Mouse (Mus musculus) kidney, adult 8-10 months (tissue): ENCODE results near the gene Tssk1.

ENCODE experiments used
- DNase-seq, 2 experiments: peaks; one replicate each; pipeline ENCODE4 v3.0.0; 2022

Gene Tssk1

DNA sequence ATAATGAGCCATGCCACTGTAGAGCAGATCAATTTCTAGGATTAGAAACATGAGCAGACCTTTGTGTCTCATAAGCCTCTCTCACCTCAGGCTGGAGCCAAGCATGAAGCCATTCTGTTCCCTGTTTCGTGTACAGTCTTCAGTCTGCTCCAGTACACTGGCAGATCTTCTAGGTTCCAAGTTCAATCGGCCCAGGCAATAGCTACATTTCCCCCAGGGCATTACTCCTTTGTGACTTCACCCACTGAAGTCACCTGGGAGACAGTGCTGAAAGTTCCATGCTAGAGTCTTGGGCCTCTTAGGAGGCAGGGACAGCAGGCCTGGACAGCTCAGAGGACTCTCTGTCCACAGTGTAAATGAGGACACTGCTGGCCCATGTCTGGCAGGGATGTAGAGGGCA lies at the start of gene Tssk1:
Tssk1 (plus strand) TSS at position 301 of the 400 bp plus-strand sequence.
- no peak for DNase-seq

DNA sequence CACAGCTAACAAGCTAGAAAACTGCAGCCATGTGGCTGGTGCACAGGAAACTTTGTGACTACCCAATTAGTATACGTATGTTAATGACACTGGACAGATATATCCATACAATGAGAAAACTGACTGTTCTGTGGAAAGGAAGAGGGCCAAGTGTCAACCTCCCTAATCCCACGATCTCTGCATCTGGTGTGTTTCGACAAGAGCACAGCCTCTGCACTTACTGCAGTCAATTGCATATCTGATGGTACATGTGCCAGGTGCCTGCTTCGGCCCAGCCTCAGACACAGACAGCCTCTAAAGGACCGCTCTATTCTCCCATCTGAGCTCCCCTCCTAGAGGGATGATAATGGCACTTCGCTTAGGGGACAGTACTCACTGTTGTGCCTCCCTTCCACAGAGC lies 45.6 kb upstream of the Tssk1 start:
- DNase-seq: no peak

DNA sequence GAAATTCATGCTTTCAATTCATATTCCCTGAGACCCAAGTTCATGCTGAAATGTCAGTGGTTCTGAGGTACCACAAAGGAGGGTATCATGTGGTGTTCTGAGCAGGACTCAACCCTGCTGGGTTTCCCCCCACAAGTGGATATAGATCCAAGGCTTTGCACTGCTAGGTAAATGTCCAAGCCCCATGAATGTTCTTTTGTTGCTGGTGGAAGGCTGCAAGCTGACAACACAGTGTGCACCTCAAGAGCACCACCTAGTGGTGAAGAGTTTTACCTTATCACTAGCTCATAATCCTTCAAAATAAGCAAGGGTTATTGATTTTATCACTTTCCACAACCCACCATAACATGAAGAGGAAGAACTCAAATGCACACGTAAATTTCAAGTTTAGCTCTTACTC lies 45.1 kb upstream of the Tssk1 start:
- no peak for DNase-seq

DNA sequence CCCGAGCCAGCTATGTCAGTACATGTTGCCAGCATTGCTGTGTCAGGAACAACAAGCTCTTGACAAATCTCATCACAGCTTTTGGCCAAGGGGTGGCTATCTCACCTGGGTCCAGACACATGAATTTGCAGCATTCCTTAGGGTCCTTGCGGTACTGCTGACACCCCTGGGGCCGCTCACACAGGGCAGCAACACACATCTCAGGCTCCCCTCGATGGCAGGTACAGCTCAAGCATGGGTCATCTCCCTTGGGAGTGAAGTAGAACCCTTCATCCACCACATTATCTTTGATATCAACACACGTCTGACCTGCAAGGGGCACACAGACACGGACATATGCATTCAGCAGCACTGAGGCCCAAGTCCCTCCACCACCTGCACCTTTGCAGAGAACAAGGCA lies 44.5 kb upstream of the Tssk1 start:
- DNase-seq: no peak

DNA sequence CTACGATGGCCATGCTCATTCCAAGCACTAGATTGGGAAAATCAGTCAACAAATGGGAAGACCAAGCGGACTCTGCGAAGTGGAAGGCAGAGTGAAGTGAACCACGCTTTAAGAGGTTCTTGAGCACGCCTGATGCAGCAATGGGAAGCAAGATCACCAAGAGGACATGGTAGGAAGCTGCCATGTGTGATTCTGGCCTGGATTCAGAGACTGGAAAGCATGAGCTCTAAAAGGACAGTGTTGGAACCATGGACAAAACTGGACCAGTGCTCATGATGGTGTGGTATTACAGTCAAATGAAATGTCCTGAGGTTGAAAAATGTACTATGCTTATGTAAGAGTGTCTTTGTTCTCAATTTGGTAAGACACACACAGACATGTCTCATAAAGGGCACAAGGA lies 42.7 kb upstream of the Tssk1 start:
- no peak for DNase-seq

DNA sequence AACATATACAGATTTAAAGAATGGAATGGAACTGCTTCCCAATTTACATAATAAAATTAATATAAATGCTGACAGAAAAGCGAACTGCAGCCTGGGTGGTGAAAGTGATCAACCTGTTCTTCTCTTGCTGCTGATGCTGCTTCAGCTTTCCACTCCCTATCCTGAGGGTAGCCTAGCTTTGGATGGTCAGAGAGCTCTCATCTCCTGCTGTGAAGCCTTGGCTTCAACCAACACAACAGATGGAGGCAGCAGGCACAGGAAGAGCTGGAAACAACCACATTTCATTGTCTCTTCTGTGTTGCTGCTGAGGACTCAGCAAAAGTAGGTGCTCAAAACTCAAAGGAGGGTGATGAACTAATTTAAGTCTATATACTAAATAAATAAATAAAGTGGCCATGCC lies 42.2 kb upstream of the Tssk1 start:
- no peak for DNase-seq

DNA sequence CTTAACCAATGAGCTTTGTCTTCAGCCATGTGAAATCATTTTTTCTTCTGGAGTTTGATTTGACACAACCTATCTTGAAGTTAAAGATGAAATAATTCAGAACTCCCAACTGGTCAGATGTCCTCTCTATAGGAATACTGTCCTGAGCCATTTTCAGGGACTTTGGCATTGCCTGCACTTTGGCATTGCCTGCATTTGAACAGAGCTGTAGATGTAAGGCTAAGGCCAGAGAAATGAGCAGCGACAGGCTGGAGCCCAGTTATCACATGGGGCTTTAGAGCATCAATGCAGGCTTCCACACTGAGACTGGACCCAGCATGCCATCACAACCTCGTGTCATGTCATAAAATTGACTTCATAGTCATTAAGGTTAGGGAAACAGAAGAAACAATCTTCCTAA lies 40.8 kb upstream of the Tssk1 start:
- DNase-seq: no peak

DNA sequence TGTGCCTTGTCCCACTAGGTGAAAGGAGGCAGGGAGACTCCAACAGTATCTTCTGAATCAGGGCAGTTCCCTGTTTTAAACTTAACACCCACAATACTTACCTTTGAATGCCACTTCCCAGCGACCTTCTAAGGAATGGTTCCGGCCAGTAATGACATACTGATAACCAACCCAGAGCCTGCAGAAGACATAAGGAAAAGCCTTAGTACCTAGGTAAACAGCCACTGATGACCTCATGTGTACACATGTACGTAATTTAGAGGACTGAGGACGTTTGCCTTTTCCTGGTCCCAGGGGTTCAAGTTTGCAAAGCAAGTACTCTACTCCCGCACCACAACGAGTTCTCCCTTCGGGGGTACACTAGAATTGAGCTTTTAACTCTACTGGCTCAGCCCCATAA lies 36.9 kb upstream of the Tssk1 start:
- DNase-seq: no peak

DNA sequence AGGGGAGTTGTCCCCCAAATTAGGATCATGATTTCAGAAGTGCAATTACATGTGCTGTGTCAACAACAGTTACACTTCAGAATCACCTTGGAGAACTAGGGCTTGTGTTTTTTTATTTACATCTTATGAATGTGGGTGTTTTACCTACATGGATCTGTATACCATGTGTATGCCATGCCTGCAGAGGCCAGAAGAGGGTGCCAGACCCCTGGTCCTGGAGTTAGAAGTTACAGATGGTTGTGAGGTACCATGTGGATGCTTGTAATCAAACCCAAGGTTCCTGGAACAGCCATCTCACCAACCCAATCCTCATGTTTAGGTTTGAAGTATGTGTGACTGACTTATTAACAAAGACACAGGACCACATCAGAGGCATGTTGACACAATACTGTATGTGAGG lies 35.4 kb upstream of the Tssk1 start:
- DNase-seq: no peak

DNA sequence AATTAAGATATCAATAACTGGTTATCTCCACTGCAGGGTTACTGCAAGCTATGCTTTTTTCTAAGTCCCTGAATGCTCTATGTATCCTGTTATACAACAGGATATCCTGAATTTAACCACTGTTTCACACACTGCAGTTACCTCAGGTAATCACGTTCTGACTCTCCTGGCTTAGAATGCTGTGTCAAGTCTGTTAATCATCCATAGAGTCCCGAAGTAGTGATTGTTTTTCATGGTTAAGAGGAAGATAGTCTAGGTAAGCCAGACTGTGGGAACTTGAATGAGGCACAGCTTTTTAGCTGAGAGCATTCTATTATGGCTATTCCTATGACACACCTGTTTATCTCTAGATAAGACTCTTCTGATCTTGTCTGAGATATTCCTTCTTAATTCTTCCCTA lies 28.7 kb upstream of the Tssk1 start:
- peak in 1 of 2 experiments; percentile 58 for DNase-seq

DNA sequence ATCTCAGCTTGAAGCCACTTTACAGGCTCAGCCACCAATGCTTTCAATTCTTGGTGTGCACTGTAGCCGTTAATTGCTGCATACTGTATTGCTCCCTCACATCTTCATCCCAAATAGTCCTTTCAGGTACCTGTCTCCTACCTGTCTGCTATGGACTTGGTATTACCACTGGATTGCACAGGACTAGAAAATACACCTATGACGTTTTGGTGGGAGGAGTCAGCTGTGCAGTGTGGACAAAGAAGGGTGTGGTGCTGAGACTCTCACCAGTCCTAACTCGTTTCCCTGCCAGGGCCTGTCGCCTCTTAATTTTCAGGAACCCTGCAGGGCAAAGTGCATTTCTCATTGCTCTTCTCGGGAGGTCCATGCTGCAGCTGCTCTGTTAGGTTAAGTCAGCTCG lies 28.3 kb upstream of the Tssk1 start:
- peak; percentile 31 to 46 for DNase-seq

DNA sequence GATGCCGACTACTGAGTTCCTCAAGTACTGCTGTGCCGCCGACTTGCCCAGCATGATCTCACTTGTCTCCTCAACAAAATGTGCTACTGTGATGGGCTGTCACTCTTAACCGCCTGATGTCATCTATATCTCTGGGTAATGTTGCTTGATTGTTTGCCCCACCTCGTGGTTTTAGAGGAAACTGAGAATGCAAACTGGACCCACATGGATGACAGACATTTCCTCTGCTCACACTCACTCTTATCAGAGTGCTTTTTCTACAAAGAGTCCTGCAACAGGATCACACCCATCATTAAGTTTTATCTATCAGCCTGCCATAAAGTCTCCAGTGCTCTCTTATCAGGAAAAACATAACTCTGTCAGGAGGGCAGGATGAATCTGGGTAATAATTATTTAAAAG lies 22.8 kb upstream of the Tssk1 start:
- DNase-seq: no peak

DNA sequence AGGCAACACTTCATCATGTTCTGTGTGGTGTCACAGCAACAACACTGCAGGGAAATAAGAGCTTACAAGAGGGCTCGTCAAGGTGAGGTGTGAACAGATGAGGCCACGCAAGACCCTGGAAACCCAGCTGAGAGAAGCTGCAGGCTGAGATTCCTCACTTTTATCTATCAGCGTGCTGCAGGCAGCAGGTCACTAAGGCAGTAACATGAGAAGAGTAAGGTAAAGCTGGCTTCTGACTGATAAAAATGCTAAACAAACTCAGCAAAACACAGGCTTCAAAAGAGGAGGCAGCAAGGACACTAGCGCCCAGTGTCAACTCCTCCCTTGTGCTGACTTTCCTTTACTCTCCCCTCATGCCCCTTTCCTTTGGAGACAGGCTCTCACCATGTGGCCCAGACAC lies 21.0 kb upstream of the Tssk1 start:
- DNase-seq: no peak

DNA sequence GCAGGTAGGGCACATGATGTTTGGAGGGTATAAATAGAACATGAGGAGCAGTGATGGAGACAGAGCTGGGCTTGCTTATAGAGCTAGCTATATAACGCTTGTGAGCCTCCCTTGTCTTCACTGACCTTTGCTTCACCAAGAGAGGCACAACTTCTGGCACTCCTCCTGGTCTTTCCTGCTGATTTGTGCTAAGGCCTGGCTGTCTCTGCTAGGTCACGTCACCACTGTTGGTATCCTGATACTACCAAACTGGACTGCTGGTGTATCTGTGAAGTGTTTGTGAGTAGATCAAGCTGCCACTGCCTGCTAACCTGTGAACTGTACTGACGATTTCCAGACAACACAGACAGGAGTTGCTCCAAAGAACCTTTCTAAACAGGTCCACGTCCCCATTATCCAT lies 18.8 kb upstream of the Tssk1 start:
- DNase-seq: no peak

DNA sequence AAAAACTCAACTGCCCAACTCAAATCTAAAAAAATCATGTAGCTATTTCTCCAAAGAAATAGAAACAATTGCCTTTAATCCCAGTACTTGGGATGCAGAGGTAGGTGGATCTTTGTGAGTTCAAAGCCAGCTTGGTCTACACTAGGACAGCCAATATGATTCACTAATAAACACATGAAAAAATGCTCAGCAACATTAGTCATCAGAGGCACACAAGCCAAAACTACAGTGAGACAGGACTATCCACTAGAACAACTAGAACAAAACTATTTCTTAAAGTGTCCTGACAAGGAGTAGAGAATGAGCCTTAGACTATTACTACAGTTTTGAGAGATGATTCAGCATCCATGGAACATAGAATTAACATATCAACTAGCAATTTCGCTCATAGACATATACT lies 17.9 kb upstream of the Tssk1 start:
- DNase-seq: no peak

DNA sequence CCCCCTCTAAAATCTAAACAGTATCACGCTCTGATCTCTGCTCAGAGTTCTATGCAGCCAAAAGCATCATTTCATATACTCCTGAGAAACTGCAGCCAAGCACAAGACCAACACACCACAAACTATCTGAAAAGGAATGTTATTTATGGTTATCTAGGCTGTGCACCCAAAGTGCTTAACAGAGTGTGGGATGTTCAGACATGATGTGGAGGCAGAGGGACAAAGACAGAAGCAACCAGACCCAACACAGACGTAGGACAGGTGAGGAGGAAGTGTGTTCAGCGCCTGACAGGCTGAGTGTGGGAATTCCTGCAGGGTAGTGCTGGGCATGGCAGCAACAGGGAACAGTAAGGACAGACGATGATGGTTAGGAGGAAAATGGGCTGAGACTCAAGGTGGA lies 14.5 kb upstream of the Tssk1 start:
- DNase-seq: no peak

DNA sequence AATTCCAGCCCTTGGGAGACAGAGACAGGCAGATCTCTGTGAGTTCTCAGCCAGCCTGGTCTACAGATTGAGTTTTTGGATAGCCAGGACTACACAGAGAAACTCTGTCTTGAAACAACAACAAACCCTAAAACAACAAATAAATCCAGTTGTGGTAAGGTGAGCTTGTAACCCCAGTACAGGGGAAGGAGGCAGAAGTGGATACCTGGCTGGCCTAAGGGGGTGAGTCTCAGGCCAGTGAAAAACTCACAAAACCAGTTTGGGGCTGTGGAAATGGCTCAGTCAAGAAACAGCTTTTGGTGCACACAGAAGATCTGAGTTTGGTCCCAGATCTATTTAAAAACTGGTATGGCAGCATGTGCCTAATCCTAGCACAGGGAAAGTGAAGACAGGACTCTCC lies 11.8 kb upstream of the Tssk1 start:
- peak in 1 of 2 experiments; percentile 22 for DNase-seq

DNA sequence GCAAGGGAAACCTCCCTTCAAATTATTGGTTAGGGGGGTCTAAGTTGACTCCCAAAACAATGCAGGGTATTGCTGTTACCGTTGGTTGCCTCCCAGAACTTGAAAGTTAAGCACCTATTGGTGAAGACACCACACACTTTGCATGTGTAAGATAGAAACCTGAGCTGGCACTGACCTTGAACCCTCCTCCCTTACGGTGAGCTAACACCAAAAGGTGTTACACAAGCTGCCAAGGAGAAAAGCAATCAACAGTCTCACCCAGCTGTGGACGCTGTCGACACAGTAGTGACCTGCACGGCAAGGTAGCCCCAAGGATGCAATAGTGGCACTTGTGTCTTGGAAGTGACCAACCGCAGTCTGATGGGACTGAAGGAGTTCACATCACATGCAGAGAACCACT lies 9.9 kb upstream of the Tssk1 start:
- DNase-seq: no peak

DNA sequence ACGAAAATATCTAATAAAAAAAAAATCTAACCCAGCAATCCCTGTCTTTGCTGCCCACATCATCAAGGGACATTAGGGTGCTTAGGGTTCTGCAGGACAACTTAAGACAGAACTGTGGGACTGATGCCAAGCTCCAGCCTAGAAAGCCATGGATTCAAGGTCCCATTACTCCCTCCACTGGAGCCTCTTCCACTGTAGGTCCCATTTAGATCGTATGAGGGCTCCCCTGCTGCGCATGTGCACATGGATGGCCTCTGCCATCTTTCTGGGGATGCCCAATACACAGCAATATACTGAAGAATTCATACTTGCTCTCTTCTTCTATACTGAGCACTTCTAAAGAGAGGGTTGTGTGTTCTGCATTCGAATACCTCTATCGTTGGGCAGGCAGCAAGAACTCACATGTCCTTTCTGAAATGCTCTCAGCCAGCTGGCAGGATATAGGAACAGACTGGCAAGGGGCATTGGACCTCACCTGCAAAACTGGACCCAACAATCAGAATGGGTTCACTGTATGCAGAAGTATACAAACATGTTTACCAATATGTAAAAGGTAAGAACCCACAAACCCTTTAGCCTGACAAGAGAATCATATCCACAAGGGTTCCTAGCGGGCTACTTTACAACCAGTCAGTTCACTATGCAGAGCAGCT lies 4.2 kb upstream of the Tssk1 start:
- no peak for DNase-seq

DNA sequence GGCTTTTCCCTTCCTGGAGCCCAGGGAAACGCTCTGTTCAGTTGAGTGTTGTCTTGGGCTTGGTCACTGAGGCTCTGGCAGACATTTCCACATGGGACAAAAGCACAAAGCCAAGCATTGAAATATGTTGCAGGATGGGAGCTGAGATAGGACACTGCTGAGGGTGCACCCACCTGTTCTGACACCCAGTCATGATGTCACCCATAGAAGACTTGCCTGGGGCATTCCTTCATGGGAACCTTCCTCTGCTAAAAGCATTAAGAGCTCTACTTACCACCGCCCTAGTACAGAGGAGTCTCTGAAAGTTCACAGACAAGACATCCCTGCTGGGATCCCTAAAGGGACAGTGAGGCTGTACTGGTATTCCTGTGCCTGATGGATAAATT lies 3.7 kb upstream of the Tssk1 start:
- DNase-seq: no peak

DNA sequence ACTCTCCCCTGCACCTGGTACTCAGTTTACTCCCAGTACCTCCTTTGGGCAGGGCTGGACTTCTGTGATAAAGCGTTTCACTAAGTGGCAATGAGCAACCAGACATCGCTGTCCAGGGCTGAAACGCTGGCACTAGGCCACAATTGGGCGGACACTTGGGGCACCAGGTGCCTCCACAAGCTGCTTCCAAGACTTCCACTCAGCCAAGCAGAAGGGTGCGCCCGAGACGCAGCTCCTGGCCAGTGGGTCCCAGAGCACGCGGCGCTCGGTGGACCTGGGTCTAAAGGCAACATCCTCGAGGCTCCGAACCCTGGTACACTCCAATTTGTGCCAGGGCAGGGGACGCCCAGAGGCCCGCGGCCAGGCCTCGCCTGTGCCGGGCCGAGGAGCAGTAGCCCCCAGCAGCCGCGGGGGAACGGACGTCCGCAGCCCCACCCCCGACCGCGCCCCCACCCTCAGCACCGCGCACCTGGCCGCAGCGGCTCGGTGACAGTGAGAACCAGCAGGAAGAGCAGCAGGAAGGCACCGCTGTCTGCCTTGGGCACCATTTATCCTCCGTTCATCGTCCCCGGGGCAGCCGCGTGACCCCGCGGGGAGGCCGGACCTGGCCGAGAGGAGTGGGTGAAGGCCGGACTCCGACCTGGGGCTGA lies 3.0 kb upstream of the Tssk1 start:
- DNase-seq: peak; percentile 90 to 91

DNA sequence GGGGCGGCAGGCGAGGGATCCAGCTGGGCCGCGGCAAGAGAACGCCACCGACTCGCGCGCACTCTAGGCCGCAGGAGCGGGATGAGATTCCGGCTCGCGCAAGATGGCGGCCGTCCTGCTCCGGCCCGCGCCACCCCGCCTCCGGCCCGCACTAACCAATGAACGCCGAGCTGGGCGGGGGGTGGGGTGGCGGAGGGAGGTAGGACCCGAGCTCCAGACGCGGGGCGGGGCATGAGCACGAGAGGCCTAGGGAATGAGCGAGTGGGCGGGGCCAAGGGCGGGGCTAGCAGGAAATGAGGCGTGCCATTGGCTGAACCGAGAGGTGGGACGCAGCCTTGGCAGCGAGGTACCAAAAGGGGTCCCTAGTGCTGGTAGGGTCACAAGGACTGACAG lies 2.5 kb upstream of the Tssk1 start, which contains the start of gene Gm20518:
Gm20518 (minus strand) TSS at position 105 of the 393 bp plus-strand sequence.
- peak; percentile 98 to 99 for DNase-seq

DNA sequence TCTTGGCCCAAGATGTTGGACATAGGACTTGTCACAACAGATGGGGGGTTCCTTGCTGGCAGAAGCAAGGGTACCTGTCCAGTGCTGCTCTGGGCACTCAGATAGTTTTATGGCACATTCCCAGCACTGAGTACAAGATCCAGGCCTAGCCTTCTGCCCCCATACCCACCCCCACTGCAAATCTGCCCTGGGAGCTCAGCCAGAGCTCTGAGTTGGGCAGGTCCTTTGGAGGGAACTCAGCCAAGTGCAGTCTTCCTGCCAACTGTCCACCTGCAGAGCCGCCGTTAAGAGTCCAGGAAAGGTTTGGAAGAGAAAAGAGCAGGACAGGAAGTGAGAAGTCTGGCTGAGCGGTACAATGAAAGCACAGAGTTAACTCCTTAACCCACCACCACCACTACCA lies 1.4 kb upstream of the Tssk1 start:
- DNase-seq: peak; percentile 90 to 91

DNA sequence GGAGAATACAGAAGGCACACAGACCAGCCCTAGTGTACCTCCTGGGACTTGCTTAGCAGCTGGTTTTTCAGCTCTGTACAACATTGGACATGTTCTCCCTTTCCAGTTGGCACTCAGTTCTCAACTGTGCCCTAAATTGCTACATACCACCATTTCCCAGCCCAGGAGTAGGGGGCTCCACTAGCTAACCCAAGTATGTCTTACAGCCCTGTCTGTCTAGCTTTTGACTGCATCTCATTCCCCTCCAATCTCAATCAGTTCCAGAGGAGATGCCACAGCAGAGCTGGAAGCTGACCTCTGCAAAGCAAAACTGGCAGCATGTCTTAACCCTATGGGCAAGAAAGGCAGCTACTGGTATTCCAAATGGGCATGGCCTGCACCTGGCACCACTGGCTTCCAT lies 2.1 kb downstream of the Tssk1 start:
- DNase-seq: no peak

DNA sequence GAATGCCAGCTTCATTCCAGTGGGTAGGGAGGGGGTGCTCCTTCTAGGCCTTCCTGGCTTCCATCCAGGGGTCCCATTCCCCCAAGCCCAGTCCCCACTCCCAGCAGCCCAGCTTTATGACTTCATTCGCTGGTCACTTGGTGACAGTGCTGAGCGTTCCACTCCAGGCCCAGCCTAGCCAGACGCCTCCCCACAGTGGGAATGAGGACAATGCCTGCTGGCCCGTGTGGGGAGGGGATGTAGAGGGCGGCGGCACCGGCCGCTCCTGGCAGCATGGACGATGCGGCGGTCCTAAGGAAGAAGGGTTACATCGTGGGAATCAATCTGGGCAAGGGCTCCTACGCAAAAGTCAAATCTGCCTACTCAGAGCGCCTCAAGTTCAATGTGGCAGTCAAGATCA lies 4.4 kb downstream of the Tssk1 start, which contains the start of the genes Dgcr2 and Tssk2:
Dgcr2 (minus strand) TSS at position 101 of the 400 bp plus-strand sequence.
Tssk2 (plus strand) TSS at position 176 of the 400 bp plus-strand sequence.
- no peak for DNase-seq
